Mouse (Mus musculus) cerebellum, adult 18-20 months (tissue): ENCODE measurements at regions not wholly inside any gene's neighbourhood (a gene's known extent, or its start where the extent isn't known, plus 50 kb on each side); places are given as distances from the start of the nearest gene placed in this dataset.

Experiments
- DNase-seq, 2 experiments: peaks; one replicate each; pipeline ENCODE4 v3.0.0; 2021

DNA sequence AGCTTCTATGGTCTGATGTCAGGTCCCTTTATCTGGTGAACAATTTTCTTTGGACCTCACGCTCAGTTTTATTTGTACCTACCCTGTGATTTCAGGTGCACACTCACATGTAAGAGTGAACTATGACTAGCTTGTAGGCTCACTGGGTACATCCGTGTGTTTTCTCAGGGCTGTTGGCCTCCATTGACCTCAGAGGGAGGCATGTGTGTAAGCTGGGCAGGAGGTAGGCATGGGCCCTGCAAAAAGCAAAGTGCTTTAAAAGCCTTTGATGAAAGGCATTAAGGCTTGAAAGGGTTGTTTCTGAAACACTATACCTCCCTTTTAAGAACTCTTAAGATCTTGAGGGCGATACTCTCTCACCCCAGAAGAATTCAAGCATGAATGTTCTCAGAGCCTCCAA is 112.9 kb upstream of the Gdnf start:
- DNase-seq = no peak

DNA sequence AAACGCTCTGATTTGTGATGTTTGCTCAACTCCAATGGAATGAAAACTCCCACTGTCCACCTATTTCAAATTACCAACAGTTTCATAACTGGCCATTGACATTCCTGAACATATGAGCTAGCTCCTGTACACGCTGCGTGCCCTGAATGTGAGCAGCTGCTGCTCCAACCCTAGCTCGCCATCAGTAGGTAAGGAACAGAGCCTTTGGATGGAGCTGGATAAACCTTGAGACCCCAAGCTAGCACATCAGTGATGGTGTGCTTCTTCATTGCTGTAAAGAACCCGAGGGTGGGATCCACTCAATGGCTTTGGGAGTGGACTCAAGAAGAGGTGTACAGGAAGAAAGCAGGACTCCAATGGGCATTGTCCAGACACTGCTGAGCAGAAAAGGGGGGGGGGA is 101.8 kb upstream of the Gdnf start:
- no peak for DNase-seq

DNA sequence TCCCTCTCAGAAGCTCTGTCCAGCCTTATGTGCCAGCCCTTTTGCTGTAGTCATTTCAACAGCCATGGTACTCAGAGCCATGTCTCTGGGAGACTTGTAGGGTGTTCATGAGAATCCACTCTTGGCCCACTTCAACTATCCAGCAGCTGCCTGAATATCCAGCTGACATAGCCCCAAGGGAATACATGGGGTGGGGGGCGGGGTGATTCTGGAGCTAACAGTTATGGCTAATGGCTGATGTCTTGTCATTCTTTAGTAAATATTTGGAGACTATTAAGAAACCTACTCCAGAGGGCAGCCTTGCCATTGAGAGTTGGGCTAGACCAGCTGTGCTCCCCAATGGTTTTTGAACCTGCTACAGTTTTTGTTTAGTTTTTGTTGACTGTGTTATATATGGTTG is 96.0 kb upstream of the Gdnf start:
- no peak for DNase-seq

DNA sequence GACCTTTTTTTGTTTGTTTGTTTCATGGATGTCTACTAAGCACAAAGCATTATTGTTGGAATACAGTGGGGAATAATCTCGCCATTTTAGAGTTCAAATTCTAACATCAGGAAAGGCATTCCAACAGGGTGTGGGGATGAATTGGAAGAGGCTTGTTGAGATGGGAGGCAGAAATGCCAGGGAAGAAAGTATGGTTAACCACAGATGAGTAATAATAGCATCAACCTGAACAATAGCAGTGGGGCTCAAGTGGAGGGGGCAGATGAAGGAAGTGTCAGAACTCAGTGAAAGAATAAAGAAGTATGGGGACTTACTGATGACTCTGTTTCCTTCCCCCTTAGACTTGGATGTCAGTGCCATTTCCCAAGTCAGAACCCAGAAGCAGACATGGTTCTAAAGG is 94.5 kb upstream of the Gdnf start:
- no peak for DNase-seq

DNA sequence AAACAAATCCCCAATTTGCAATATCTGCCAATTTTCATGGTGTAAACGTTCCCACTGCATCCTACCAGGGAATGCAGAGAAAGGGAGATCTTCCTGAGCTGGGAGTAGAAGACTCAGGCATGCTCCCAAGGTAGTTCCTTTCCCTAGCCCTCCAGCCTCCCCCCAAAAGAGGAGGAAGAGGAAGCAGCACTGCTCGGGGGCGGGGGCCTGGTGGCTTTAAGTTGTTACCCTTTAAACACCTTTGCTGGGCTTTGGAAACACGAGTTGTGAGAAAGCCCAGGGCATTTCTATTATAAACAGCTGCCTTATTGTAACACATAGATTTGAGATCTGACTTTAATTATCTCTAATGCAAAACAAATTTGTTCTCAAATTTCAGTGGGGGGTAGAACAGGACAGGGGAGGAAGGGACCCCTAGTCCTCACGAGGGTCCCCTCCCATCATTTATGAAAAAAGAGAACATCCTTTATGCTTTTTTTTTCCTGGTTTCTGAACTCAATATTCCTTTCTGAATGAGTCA is 87.4 kb upstream of the Gdnf start:
- DNase-seq = no peak

DNA sequence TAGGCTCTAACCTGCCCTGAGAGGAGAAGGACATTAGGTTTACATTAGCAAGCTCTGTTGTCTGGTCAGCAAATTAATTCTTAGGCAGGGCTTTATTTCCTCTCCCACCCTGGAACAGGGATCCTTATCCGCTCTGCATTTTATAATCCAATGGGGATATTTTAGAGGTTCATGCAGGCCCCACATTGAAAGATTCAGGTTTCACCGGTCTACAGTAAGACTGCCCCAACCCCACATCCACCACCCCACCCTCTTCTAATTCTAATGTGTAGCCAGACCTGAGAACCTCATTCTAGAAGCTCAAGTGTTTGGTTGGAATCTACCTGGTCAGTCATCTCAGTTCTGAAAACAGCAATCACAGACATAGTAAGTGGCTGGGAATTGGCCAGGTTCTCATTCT is 86.9 kb upstream of the Gdnf start:
- no peak for DNase-seq

DNA sequence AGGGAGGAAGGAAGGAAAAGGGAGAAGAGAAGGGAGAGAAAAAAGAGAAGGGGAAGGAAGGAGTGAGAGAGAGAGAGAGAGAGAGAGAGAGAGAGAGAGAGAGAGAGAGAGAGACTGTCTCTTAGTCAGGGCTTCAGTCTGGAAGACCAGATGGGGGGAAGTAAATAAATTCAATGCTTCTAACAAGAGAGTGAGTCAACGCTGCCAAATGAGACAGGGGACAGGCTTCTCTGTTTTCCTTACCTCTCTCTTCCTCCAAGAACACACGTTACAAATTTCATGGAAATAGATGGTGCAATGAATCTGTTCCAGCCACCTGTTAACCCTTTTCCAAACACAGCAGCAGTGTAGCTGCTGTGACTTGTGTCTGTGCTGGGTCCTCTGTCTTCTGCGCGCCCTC is 85.1 kb upstream of the Gdnf start:
- DNase-seq = no peak

DNA sequence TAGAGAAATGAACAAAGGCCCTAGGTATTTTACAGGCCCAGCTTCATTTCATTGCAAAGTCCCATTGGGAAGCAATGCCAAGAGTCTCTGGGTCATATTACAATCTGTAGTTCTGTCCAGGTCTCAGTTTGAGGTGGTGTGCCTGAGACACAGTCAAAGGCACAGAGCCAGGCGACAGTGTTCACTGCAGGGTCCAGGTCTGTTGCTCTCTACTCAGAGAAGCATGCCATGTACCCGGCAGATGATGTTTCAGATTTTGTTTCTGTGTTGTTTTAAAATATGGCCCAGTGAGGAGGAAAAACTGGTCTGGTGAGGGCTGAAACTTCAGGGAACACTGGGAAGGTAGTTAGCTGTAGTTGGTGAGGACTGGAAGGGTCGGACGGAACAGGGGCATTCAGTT is 63.1 kb upstream of the Gdnf start:
- no peak for DNase-seq

DNA sequence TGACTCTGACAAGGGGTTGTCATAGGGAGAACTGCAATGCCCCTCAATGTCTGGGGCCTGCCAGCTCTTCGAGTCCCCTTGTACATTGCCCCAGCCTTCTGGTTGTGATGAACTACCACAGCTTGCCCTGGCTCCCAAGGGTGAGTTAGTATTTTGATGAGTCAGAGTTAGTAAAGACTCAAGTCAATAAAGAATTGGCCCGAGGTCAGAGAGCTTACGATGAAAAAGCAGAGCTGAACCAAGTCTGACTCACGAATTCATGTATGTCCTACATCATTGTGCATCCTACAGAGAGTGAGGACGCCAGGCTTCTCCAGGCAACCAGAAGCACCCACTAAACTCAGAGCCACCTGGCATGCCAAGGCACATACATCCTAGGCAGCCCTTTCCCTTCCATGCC is 60.2 kb upstream of the Gdnf start:
- no peak for DNase-seq
